Mouse (Mus musculus): ENCODE data around the gene Stat3.
A peak's percentile ranks its signal among the peaks of the same experiment; 100 is the strongest.

The Stat3 gene

DNA sequence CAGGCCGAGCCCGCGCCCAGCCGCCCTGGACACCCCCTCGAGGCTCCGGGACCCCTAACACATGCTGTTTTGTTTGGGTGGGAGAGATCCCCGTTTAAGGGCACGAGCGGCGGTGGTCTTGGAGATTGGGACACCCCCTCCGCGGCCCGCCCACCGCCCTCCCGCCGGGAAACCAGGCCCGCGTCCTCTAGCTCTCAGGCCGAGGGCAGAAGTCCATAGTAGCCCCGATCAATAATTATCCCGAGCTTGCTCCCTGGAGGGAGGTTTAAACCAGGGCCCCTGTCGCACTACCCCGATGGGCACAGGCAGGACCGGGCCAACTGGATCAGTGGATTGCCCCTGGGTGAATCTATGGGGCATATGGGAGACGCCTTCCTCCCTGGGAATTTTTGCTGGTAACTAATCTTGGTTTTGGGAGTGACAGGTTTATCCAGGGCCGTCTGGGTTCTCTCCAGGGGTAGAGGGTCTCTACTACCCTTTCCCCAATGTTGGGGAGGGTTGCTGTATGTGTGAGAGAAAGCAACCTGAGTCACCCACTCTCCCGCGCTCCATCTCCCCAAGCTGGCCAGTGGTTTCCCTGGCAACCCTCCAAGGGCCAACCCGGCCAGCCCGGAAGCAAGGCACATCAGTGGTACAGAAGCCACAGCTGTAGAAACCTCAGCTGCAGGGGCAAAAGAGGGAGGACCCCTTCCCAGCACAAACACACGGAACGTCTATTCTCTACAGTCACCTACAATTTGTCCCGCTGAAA lies 88.4 kb downstream of the Stat3 start:
- DNase-seq = peak; percentile 80

- peak; percentile 72 for DNase-seq
Measured at GRCm38 (mm10) chr11:100850038-100850777, 89.1 kb downstream of the Stat3 start, which contains the start of gene Stat5b. Gene Stat5b, minus strand, starts transcription at chr11:100850724.

GRCm38 (mm10) chr11:100849456-100850037 lies 89.8 kb downstream of the Stat3 start:
- DNase-seq = no peak

DNA sequence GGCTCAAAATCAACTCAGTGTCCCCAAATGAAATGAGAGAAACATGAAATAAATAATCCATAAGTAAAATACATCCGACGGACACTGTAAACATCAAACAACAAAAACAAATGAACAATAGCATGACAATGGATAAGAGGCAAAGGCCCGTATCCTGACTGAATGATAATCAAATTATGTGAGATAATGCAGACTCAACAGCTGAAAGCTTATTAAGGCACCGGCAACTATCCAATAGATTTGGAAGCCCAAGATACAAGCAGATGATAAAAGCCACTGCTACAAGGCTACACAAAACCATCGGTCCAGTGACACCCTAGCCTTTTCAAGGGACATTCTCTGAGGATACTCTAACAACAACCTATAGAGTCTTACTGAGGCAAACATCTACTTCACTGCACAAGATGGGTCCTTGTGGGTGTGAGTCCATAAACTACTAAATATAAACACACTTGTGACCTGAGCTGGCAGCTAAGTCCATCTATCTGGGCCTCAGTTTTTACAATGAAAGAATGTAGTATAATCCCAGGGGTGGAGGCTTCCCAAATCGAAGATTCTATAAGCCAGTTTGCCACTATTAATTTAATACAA lies 90.5 kb downstream of the Stat3 start:
- no peak for DNase-seq

GRCm38 (mm10) chr11:100848080-100848479 lies 91.3 kb downstream of the Stat3 start:
- no peak for DNase-seq

- no peak for DNase-seq
Measured at GRCm38 (mm10) chr11:100847572-100847971, 91.8 kb downstream of the Stat3 start.

- no peak for DNase-seq
Measured at GRCm38 (mm10) chr11:100845793-100846192, 93.5 kb downstream of the Stat3 start.

- DNase-seq = no peak
Measured at GRCm38 (mm10) chr11:100844121-100844520, 95.2 kb downstream of the Stat3 start.

DNA sequence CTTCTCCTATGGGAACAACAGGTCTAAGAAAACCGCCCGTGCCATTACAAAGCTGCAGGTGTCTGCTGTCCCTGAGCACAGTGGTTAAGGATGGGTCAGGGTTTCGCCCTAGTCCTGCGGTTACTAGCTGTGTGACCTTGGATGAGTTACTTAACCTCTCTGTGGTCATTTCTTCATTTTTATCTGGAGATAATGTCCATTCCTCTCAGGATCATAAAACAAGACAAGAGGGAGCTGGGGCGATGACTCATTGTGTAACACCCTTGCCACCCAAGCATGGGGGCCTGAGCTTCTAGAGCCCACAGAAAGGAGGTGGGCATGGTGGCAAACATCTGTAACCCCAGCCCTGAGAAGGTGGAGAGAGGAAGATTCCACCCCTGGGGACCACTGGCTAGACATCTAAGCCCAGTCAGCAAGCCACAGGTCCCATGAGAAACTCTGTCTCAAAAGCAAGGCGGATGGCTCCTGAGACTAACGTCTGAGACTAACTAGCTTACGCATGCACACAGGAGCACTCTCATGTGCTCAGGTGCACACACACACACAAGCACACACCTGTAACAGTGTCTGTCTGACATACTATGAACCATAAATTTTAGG lies 96.2 kb downstream of the Stat3 start:
- DNase-seq = no peak

DNA sequence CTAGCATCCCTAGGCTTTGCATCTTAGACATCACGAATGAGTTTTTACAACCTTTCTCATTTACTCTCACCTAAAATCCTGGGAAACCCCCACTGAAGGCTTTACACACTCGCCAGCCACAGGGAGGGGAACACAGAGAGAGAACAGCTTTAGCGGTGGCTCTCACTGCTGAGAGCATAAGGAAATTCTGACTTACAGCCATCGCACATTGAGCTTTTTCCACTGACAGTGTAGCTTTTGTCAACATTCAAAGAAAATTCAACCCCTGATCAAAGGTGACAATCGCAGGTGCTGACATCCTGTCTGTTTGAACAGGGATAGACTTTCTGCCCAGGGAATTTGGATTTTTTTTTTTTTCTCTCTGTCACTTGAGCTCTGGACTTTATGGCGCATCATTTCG lies 97.3 kb downstream of the Stat3 start:
- no peak for DNase-seq

- DNase-seq = no peak
Measured at GRCm38 (mm10) chr11:100840866-100841265, 98.5 kb downstream of the Stat3 start.

DNA sequence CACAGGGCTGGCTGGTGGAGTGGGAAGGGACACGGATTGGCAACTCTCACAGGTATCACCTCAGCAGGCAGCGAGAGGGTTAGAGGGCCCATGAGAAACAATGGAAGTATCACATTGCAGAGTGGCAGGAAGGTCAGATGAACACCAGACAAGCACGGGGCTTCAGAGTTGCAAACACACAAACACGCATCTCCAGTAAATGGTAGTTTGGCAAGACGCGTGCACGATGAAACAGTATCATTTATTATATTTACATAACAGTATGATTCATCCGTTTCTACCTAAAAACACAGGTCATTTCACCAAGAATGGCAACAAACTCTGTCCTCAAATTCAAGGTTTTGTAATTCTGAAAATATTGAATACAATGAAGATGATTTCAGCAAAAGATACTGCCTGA lies 99.8 kb downstream of the Stat3 start:
- DNase-seq = no peak

DNA sequence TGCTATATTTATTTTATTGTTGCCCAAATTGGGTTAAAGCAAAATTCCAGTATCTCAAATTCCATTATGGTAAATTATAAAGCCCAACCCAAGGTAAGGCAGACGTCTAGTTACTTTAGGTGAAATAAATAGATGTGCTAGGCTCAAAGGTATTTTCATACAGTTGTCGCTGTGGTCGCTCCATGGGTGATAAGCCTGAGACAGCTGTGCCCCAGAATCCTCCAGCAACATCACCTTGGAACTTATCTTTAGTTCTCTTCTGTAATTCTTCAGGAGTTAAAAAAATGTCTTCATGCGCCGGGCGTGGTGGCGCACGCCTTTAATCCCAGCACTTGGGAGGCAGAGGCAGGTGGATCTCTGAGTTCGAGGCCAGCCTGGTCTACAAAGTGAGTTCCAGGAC lies 100.4 kb downstream of the Stat3 start:
- no peak for DNase-seq

DNA sequence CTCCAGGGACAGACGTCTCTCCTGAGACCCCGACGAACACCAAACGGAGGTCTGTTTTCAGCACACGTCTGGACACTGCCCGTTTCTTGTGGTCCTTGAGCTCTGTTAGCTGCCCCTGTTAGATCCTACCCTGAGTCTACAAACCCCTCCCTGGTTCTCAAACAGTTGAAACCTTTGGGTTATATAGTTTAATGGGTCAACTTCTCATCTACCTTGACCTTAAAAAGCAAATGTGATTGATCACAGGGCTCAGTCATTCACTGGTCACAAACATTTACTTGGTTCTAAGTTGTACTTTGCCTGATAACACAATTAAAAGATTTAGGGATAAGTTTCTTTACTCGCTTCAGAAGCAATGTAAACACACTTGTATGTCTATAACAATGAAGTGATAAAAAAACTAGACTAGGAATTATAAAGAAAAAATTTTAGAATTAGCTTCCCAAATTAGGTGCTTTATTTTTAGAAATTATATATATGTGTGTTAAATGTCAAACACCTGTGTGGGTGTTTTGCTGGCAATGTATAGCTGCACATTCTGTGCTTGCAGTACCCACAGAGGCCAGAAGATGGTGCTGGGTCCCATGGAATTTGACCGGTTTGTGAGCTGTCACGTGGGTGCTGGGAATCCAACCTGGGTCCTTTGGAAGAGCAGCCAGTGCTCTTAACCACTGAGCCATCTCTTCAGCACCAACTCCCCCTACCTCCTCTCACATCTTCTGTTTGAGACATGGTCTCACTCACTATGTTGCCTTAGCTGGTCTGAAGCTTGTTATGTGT lies 102.2 kb downstream of the Stat3 start:
- DNase-seq = no peak
